In the genomic region with DNA sequence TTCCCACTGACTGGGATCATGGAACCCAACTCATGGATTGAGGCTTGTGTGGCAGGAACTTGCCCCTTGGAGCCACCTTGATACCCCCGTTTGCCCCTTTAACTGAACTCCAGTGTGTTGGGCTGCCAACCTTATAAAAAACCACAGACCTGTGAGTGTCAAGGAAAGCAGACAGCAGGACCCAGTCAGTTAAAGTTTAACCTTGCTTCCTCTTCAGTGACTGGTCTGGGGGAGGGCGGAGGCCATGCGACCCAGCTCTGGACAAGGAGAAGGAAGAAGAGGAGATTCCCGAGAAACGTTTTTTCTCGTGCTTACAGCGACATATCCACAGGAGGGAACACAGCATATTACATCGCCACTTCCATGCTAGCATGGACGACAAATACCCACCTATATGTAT, we compare ENCODE assay signal across 15 mouse cellular contexts.
"Had no signal": no experiment of that assay in that cellular context is flagged by ENCODE, and none has a peak within 500 bp of the region (broad histone marks: within the 10 kb centered on the region; RNA-seq: fewer than 3 reads in every experiment).

No protein-coding gene starts in this region.

- H3K36me3 ChIP-seq: limb, embryonic 10.5 days; midbrain, embryonic 10.5 days; midbrain, embryonic 15.5 days; neural tube, embryonic 13.5 days had no signal

- H3K9ac ChIP-seq: liver, embryonic 14.5 days; midbrain, embryonic 15.5 days; neural tube, embryonic 13.5 days had no signal

- H3K27me3 ChIP-seq: midbrain, embryonic 15.5 days; neural tube, embryonic 13.5 days had no signal

- H3K4me2 ChIP-seq: midbrain, embryonic 15.5 days; neural tube, embryonic 13.5 days had no signal

- H3K4me1 ChIP-seq: midbrain, embryonic 10.5 days; midbrain, embryonic 15.5 days had no signal

- H3K9me3 ChIP-seq: limb, embryonic 10.5 days; midbrain, embryonic 10.5 days; midbrain, embryonic 15.5 days; neural tube, embryonic 13.5 days had no signal

- H3K27ac ChIP-seq: hindbrain, postnatal 0 days; left cerebral cortex, adult 2 months; limb, embryonic 10.5 days; liver, embryonic 14.5 days; midbrain, embryonic 10.5 days; midbrain, embryonic 15.5 days; neural tube, embryonic 13.5 days had no signal

- DNase-seq: lung, adult 2 months; lung, postnatal 36 days; retina, postnatal 1 day; right cerebral cortex, postnatal 4 days; spleen, adult 18-20 months; thymus, adult 18-20 months; thymus, postnatal 14 days had no signal

- ATAC-seq: hindbrain, postnatal 0 days; lung, postnatal 0 days; midbrain, embryonic 15.5 days had no signal

- H3K4me3 ChIP-seq: left cerebral cortex, adult 2 months; limb, embryonic 10.5 days; midbrain, embryonic 10.5 days; midbrain, embryonic 15.5 days; neural tube, embryonic 13.5 days had no signal
